Mouse (Mus musculus) embryo, embryonic 11 days (tissue): Measurements from ENCODE around the gene Gm37240.

Experiments used
- DNase-seq: peaks from one replicate; pipeline ENCODE4 v3.0.0-alpha.2; 2015

The Gm37240 gene

DNA sequence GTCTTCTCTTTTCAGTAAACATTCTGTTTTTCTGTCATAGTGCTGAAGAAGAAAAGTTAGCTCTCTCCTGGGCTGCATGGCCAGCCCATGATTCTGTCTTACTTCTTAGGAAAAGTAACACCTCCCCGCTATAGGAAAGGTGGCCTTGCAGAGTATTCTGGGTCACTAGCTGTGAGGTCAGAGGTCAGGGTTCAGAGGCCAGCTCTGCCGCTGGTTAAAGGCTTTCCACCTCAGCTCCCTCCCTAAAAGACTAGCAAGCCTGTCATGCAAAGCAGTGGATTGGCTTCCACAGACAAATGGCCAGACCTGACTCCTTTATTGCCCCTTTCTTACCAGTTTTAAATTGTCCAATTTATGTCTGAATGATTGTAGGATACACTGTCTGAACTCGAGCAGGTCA is 23.3 kb downstream of the Gm37240 start:
- DNase-seq: no peak

DNA sequence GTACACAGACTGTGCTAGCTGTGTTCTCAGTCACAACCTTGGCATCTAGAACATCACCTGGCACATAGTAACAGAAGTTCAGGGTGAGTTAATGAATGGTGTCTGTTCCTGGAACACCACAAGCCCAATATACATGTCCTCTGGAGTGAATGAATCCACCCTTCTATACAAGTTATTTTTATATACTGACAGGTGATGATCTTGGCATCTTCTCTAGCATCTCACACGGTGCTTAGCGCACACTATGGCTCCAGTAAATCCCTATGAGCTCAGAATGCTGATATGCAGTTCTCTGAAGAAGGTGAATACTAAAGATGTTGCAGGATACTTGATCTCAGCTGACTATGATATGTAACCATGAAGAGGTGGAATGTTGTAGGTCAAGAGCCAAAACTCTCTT is 24.4 kb downstream of the Gm37240 start:
- DNase-seq: no peak

DNA sequence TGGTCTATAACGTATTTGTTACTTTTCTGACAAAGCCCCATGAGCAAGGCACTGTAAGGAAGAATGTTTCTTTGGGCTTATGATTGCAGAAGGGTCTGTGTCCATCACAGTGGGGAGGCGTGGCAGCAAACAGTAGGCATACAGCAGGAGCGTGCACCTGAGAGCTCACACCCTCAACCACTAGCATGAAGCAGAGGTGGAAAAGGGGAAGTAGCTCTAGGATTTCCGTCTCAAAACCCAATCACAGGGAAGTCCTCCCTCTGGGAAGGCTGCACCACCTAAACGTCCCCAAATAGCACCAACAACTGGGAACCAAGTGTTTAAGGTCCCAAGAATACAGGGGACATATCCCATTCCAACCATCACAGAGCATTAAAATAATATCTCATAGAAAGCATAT is 26.3 kb downstream of the Gm37240 start:
- DNase-seq: no peak

DNA sequence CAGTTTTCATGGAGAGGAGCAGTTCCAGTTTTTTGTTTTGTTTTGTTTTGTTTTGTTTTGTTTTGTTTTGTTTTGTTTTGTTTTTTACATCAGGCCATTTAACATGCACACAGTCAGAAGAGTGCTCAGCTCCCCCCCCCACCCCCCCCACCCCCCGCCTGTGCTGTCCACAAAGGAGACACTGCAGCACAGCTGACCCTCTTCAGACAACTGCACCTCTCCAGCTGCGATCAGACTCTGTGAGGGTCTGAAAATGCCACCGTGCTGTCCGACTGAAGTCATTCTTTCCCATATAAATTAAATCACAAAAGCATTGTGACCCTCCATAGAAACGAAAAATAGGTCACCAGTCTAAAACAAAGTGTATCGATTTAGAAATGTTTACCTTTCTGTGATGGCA is 28.0 kb downstream of the Gm37240 start:
- no peak for DNase-seq

DNA sequence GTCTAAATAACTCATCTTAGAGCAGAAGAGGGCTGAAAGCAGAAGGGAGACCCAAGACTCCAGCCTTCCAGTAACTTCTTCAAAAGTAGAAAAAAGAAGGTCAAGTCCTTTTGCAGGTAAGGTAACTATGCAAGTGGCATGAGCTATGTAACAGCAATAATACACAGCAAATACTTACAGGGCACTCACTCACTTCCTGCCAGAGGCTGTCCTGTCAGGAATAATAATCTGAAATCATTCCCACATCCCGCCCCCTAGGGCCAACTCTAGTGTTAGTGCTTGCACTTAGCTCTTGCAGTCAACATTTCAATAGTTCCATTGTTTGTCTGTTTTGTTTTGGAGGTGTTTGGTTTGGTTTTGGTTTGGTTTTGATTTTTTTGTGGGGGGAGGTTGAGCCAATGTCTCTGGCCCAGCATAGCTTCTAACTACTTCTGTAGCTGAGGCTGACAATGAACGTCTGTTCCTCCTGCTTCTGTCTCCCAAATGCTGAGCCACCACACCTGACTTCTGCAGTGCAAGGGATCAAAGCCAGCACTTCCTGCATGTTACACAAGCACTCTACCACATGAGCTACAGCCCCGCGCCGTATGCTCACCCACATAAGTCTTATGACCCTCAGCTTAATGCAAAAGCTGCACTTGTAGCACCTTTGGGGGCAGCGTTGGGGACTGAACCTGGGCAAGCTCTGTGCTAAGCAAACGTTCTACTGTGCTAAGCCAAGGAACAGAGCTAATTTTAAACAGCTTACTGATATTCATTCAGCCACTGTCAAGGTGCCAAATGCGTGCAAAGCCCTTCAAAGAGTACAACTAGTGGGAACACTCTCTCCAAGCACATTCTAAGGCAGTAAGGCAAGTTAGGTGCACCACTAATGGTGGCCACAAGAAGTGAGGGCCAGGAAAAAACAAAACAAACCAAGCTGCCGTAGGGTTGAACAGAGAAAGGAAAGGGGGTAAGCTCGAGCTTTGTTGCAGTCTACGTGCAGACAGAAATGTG is 28.9 kb downstream of the Gm37240 start:
- peak; percentile 13 for DNase-seq

DNA sequence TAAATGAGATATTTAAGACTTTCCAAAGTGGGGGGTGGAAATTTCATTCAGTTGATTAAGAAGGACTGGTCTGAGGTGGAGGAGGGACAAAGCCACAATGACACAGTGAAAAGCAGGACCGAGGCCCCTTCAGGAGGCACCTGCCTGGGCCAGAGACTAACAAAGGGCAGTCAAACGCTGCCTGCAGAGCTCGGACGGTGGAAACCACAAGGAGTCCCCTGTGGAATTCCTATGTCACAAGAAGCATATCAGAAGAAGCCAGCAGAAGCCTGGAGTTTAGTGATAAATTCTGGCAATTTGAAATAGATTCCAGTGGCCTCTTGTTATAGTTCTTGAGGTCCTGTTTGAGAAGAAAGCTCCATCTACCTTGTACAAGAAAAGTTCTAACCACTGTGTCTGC is 30.2 kb downstream of the Gm37240 start:
- DNase-seq: no peak

DNA sequence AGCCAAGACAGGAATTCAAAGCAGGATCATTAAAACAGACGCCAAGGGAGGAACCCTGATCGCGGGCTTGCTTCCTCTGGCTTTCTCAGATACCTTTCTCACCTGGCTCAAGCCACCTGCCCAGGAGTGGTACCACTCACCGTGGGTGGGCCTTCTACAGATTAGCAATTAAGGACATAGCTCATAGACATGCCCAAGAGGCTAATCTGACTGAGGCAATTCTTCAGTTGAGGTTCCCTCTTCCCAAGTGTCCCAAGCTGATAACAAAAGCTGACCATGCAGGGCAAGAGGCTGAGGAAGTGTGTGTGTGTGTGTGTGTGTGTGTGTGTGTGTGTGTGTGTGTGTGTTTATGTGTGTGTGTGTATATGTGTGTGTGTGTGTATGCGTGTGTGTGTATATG is 31.4 kb downstream of the Gm37240 start:
- no peak for DNase-seq

DNA sequence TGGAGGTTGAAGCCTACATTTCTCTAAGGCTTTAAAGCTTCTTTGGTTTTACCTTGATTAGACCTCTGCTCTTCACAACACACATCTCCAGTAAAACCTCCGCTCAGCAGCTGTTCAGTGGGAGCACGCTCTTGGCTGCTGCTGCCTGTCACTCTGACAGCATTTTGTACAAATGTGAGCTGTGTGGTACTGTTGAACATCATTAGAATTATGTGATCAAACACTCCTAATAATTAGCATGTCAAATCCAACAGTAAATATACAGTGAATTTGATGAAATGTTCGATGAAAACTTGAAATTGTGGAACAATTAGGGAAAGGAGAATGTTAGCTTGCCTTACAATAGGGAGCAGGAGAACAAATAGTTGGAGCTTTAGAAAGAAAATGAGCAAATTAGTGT is 32.3 kb downstream of the Gm37240 start:
- DNase-seq: no peak

DNA sequence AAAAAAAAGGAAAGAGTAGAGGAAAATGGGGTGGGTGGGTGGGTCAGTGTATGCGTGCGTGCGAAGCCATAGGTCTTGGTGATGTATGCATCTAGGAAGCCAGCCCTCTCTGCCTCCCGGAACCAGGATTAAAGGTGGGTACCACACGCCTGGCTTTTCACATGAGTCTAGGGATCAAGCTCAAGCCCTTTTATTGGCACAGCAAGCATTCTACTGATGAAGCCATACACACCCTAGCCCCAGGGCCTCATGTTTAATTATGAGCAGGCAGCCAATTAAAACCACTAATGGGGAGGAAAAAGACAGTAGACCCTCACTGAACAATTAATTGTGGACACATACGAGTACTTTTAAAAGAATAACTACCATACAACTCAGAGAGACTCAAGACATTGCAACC is 33.2 kb downstream of the Gm37240 start:
- no peak for DNase-seq

DNA sequence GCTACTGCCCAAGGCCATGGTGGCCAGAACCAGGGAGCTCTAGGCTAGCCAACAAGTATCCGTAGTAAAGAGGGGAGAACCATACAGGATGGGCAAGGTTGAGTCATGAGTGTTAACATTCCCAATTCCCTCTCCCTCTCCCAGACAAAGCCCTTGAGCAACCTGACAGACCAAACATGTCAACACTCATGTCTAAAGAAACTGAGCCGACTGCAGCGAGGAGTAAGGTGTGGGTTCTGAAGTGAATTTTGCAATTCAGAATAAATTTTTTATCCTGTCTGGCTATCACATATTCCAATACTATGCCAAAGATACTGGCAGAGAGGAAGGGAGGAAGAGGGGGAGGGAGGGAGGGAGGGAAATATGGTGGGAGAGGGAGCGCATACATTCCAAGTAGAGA is 33.6 kb downstream of the Gm37240 start:
- DNase-seq: no peak

DNA sequence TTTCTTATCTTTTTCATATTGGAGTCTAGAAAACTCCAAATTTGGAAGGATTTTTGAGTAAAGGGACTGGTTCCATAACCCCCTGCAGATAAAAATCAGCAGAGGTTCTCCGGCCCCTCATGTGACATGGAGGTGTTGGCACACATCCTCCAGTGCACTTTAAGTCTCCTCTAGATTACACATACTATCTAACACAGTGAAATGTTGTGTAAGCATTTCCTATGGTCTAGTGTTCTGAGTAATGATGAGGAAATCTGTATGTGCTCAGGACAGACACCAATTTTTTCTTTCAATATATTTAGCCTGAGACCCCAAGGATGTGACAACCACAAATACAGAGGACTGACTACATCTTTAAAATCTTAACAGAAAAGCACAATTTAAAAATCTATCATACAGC is 37.2 kb downstream of the Gm37240 start:
- DNase-seq: no peak

DNA sequence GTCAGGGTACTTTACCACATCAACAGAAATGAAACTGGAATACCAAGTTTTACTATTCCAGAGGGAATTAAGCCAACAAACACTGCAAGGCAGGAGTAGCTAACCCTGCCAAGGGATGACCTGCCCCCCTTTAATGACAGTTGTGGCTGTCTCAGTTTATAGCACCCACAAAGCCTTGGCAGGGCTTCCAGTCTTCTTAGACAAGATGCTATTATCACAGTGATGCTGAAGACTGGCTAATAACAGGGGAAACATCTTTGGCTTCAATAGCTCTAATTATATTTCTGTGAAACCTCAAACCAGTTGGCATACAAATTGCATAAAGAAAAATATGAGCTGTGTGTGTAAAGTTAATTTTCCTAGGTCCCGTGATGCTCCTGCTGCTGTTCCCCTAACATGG is 41.0 kb downstream of the Gm37240 start:
- no peak for DNase-seq

DNA sequence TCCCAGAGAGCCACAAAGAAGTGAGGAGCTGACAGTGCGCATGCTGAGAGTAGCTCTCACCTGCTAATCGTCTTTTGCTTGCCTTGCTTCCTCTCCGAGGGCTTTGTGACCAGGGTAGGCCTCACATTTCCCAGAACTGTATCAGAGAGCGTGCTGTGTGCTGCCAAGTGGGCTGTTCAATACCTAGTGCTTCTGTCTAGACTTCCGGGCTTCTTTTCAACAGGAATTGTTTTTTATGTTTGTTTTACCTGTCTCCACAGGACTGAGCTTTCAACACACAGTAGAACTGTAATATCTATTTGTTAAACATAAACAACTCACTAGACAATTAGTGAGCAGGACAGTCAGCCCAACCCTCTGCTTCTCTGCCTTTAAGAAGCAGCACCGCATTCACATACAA is 42.0 kb downstream of the Gm37240 start:
- DNase-seq: no peak

DNA sequence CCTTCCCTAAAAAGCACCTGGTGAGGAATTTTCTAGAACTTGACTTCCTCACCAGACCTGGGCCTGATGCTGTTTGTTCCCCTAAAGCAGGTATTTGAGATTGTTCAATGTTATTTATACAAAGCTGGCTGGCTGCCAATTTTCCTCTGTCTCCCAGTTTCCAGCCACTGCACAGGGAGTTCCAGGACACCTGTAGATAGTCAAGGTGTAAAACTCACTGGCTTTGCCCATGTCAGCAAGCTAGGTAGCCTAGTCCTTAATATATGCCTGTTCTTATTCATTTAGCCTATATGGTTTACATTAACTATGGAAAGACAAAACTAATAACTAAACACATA is 44.5 kb downstream of the Gm37240 start:
- no peak for DNase-seq

DNA sequence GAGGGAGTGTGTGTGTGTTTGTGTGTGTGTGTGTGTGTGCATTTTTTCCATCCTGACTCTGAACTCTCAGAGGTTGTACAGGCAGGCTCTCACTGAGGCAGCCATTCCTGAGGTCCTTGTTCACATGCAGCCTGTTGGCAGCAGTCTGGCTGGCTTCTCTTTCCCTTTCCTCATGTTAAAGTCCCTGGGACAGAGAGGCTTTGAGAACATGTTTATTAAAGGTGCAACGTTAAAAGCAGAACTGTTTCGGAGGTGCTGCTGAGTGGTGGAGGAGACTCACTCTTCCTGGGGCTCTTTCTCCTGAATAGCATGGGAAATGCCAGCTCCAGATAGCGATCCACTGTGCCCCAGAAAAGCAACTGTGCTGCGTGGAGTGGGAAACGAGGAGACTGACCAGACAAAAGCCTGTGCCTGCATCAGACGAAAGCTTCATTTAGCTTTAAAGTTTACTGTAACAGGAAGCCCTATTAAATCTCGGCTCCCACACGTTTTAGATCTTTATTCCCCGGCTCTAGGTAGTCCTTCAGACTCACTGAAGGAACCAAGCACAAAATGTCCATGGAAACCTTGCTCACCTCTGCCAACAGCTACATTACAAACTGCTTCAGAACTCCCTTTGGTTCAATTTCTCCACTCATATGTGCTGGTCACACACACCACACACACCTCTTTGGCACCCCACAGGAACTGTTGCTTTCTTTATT is 45.0 kb downstream of the Gm37240 start:
- peak; percentile 18 for DNase-seq

DNA sequence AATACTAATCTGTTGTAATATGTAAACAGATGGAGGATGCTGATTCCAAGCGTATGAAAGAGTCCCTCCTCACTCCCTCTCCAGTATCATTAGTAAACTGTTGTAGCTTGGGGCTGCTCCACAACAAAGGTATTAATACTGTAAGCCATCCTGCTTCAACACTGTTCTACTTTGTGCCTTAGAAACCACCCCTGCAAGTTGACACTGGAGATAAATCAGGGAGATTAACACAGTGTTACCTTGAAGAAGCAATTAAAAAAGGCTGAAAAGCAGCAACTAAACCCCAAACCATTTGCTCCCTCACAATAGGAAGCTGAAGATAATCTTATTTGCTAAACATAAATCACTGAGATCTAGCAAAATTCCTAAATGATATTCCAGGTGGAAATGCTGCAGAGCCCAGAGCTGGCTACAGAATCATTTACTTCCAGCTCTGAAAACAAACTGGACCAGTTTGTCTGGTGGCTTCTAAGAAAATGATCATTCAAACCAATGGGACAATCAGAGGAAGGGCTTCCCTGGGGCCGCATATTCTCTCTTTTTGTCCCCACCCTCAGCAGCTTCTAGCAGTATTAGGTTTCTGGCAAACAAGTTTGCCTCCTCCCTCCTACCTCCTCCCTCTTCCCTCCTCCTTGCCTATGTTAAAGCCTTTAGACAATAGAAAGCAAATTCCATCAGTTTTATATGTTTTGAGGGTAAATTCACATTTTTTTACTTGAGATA is 45.7 kb downstream of the Gm37240 start:
- peak; percentile 27 for DNase-seq

DNA sequence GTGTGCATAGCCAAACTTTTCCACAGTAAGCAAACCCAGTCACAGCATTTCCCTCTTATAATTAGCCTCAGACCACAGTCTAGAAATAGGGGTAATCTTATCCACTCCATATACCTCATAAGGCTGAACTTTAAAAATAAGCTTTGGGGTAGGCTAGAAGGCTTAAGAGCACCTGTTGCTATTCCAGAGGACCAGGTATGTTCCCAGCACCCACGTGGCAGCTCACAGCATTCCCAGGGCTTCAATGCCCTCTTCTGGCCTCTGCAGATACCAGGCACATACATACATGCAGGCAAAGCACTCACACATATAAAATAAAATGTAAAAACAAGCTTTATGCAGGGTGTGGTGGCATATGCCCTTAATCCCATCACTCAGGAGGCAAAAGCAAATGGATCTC is 53.7 kb downstream of the Gm37240 start:
- DNase-seq: no peak

DNA sequence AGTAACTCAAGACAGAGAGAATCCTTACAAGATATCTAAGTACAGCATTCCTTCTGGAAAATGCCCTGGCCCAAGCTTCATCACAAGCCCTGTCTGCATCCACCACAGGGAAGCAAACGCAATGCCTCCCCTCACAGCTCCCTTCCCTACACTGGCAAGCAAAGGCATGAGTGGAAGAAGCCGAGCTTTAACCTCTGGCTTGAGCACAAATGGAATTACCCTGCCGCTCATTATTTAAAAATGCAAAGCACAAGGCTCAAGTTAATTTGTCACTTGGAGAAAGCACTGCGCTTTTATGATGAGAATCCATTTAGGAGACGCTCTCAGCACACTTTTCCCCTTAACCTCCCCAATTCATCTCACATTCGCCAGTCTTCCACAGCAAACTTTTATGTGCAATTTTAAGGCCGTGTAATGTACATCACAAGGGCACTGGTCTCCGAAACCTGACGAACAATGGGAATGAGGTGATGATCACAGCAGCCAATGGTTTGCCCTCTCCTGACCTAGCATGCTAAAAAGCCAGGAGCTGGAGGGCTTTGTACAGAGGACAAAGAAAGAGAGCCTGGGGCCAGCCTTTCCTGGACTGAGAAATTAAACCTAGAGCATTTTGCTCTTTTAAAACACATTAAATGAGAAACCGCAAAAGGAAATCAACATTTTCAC is 54.7 kb downstream of the Gm37240 start:
- peak; percentile 19 for DNase-seq

DNA sequence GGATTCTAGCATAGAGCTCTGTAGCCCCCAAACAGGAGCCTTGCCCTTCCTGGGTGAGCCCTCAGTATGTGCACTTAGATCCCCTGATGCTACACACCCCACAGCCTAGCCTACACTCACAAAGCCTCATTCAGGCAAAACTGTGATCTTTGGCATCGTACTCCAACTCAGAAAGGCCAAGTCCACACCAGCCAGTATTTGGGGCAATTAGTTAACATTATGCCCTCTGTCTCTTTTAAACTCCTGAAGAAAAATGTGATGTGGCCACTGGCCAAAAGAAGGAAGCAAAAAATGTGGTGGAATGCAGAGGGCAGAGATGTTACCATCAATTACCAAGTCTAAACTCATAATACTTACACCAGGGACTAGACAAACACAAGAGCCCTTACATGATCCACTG is 55.5 kb downstream of the Gm37240 start:
- no peak for DNase-seq

DNA sequence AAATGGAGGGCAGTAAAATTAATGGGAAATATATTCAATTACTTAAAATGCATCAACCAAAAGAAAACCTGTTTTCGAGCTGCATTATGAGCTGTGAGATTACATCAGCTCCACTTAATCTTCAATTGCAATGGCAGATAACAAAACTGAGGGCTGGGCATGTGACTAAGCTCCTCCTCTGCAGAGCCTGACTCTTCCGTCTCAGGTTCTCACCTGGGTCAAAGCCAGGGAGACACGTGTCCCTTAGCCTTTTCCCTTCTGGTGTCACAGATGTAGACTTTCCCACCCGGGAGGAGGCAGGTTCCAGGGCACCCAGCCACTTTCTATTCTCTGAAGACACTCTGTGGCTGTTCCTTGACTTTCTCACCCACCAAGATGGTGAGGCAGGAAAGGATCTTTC is 58.3 kb downstream of the Gm37240 start:
- no peak for DNase-seq

DNA sequence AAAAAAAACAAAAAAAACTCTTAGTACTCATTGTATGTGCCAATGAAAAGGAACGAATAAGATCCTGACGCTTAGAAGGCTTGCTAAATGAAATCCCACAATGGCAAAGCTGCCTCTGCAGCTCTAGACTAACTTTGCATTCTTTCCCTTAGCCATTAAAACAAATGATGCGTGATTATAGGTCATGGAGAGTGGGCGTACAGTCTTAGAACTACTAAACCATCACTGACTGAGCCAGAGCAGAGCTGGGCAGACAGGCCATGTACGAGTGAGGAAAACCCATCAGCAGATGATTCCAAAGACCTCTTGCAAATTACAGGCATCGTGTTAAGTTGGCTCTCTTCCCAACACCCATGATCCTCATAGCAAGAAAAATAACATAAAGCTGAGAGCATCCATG is 59.5 kb downstream of the Gm37240 start:
- no peak for DNase-seq

DNA sequence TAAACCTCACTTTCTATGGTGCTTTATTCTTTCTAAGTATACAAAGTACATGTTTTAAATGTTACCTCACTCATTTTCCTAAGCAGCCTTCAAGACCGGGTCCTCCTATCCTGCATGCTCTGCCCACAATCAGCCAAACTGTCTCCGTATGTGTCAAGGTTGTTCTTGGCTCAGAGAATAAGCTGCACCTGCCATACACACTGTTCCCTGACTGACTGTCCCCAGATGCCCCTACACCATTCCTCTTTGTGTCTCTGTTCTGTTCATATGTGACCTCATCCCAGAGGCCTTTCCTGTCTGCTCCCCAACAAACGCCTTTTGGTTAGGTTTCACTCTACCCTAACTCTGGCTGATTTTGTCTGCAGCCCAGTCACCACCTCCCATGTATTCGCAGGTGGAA is 60.0 kb downstream of the Gm37240 start:
- DNase-seq: no peak

DNA sequence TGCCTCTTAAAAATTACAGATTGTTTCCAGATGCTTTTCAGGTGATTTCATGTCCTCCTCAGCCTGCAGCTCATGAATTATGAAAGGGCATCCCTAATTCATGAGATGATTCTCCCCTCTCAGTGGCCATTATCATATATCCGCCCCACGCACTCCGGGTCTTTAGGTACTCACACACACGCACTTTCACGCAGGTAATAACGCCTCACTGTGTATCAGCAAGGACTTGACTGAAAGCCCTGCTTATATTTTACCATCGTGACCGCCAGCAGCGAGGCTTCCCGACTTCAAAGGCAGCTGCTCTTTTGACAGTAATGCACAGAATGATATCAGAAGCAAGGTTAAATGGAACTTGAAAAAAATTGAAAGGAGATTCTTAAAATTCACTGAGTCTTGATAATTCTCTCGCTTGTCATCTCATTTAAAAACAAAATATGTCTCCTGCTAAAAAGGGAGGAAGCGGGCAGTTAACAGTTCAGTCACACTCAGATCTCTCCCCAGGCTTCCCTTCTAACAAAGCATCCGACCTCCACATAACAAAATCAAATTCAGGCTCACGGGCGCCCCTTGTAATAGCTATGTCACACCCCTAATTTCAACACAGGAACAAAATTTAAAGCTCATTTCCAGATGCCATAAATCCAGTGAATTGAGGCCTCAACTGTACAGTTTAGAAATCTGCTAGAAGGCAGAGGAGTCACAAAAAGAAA is 66.3 kb downstream of the Gm37240 start:
- no peak for DNase-seq
